Mouse (Mus musculus) bone marrow, adult 2 months (tissue): ENCODE results near the gene Sox6. TPM values are rescaled to one million over a fixed set of nuclear protein-coding genes. Genes with fewer than 3 reads are reported as not detected.

ENCODE experiments used
- H3K27ac ChIP-seq: fragments of 200-500 bp; 2 replicates; pipeline ENCODE4 v1.5.1; 2012; ENCODE audit warnings: low read depth, mild to moderate bottlenecking, control low read depth, inconsistent platforms, low read length; ENCODE audit not compliant: control insufficient read depth, poor library complexity, insufficient read depth
- H3K4me1 ChIP-seq: fragments of 200-500 bp; 2 replicates; pipeline ENCODE4 v1.6.1; 2011; ENCODE audit warnings: low read length; ENCODE audit not compliant: control insufficient read depth, insufficient read depth
- H3K4me3 ChIP-seq: fragments of 200-500 bp; replicated peaks from 2 replicates; pipeline ENCODE3; 2011; ENCODE audit warnings: mild to moderate bottlenecking, low read depth, low read length, control low read depth; ENCODE audit not compliant: control insufficient read depth
- CTCF ChIP-seq: fragments of 200-500 bp; IDR thresholded peaks from 2 replicates; pipeline ENCODE4 v1.5.1; 2011; ENCODE audit warnings: low read length, control low read depth; ENCODE audit not compliant: control insufficient read depth, insufficient read depth
- POLR2A ChIP-seq: fragments of 200-500 bp; IDR thresholded peaks from 2 replicates; pipeline ENCODE4 v1.6.1; 2011; ENCODE audit warnings: low read depth, mild to moderate bottlenecking, control low read depth, low read length, borderline replicate concordance; ENCODE audit not compliant: control insufficient read depth
- WGBS: fragments of 180-500 bp; shearing (Covaris S2); methylation state at CpG from one replicate; pipeline ENCODE4 v1.1.7; 2018; 5-methylcytosine and 5-hydroxymethylcytosine counted together
- polyA plus RNA-seq: library from polyadenylated mRNA; stranded (reverse); fragments of >200 nt; gene quantifications from 2 replicates; pipeline ENCODE4 v1.2.4, GENCODE M21; 2011; ENCODE audit warnings: low replicate concordance; ENCODE audit not compliant: missing spikeins, insufficient read depth, insufficient read length

The Sox6 gene
- polyA plus RNA-seq, 1 experiment, result 33.0 TPM

DNA sequence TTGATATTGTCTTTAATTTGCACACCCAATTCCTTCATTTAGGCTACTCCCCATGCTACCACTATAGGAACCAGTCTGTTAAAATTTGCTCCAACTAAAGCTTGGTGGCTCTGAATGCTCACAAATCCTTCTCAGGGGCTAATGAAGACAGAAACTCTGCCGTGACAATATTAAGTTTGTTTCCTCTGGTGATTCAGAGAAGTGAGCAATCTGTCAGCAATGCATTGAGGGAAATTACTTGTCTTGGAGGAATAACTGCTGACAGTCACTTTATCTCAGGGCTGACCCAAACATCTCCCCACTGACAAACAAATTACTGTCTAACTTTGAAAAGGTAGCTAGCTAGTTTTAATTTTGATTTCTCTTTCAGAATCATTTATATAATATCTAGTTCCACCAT, 463.8 kb downstream of the Sox6 start:
- WGBS, result 61% methylated on average over 1 of the region's 1 CpGs
- Histone ChIP-seq H3K27ac (no peak overlapping the region), H3K4me1 (no peaks in the 10 kb centered on the region), H3K4me3 (no peak overlapping the region)
- TF ChIP-seq CTCF (no peak), POLR2A (no peak)

GRCm38 (mm10) chr7:115568821-115569240, 469.8 kb downstream of the Sox6 start:
- TF ChIP-seq POLR2A (no peak), CTCF (no peak)
- 84% methylated on average over 9 of the region's 9 CpGs for WGBS
- Histone ChIP-seq H3K27ac (no peak overlapping the region), H3K4me3 (no peak overlapping the region), H3K4me1 (no peaks in the 10 kb centered on the region)

DNA sequence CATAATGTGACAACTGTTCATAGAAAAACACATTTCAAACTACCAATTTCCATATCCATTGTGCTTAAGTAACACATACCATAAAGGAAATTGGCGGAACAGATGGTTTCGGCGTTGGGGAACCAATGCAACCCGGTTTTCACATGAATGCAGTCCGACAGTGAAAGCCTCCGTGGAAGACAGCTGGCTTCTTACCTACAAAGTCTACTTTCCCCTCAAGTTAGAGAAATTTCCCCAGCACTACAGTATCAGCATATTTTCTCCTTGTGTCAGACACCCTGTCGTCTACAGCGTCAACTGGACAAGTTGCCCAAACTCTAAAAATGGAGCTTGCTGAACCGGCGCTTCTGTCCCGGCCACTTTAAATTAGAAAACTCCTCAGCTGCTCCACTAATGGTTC, 470.3 kb downstream of the Sox6 start:
- WGBS, result 92% methylated on average over 11 of the region's 11 CpGs
- Histone ChIP-seq H3K27ac (no peak overlapping the region), H3K4me3 (no peak overlapping the region), H3K4me1 (no peaks in the 10 kb centered on the region)
- TF ChIP-seq CTCF (no peak), POLR2A (no peak)

DNA sequence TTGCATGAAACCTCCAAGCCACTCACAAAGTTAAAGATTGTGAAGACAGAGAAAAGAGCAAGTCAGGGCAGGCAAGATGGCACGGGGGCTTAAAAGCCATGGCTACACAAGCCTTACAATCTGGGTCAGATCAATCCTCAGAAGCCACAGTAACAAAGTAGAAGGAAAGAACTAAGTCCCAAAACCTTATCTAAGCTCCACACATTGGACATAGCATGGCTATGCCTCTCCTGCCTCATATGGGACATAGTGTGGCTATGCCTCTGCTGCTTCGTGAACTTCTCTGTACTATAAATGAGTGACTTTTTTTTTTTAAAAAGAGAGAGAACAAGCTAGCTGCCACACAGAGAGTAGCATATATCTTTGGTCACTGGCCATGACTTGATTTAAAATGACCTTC, 471.8 kb downstream of the Sox6 start:
- WGBS, result 59% methylated on average over 2 of the region's 2 CpGs
- no peak overlapping the region for H3K4me3 ChIP-seq
- no peak for TF ChIP-seq CTCF
- TF ChIP-seq POLR2A, result no peak
- H3K27ac ChIP-seq, result no peak overlapping the region
- no peaks in the 10 kb centered on the region for H3K4me1 ChIP-seq

DNA sequence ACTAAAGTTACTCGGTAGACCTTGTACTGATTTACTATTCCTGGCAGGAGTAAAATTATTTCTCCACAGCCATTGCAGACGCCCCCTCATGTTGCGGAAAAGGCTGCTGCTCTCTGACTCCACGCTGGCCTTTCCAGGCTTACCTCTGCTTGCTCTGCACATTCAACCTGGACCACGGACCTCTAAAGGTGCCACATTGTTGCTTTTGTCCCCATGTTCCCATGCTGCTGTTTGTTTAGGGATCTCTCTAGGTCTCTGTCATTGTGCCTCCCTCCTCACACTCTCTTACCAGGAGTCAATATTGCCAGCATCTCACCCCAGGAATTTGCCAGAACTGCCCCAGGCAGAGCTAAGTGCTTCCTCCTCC, 473.6 kb downstream of the Sox6 start:
- Histone ChIP-seq H3K4me1 (no peaks in the 10 kb centered on the region), H3K27ac (no peak overlapping the region), H3K4me3 (no peak overlapping the region)
- TF ChIP-seq POLR2A (no peak), CTCF (no peak)
- WGBS, result 90% methylated on average over 5 of the region's 5 CpGs

DNA sequence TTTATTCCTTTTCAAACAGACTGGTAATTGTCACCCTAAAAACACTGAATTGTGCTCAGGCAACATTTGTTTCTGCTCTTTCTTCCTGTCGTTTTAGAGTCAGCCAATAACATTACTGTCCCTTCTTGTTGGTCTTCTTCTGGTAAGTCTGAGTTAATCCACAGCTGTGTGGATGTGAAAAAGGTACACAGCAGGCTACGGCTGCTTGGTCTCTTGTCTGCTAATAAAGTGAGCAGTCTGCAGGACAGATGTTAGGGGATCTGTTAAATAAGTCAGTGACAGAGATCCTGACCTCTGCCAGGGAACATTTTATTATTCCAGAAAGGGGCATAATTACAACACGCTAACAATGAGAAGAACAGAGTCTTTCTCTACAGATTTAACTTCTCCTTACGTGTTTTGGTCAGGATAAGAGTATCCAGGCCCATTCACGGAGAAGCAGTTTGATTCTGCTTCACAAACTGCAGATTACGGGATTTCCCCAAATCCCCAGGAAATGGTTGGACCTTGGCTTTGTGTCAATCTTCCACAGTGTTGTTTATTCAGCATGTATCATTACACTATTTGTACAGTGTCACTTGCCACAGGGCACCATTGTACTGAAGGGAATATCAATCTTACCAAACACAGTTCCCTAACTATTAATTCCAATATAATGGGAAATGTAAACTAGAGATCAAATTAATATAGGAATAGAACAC, 474.1 kb downstream of the Sox6 start:
- 83% methylated on average over 6 of the region's 6 CpGs for WGBS
- no peak overlapping the region for H3K27ac ChIP-seq
- TF ChIP-seq POLR2A, result no peak
- no peak for TF ChIP-seq CTCF
- H3K4me1 ChIP-seq, result no peaks in the 10 kb centered on the region
- H3K4me3 ChIP-seq, result no peak overlapping the region

DNA sequence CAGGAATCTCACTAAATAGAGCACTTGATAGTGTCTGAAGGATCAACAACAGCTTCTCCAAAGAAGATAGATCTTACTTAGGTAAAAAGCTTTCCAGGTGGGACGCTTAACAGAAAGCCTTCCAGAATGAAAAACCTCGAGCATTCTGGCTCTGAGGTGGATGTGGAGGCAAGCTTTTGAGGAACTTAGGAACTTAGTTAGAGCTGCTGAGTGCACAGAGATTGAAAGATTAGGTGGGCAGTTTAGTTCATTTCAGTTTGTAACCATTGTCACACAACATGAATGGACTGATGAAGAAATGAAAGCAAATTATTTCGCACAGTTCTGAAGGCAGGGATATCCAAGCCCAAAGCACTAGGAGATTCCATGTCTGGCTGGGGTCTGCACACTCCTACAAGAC, 481.9 kb downstream of the Sox6 start:
- Histone ChIP-seq H3K4me3 (no peak overlapping the region), H3K27ac (no peak overlapping the region), H3K4me1 (no peaks in the 10 kb centered on the region)
- WGBS, result 23% methylated on average over 3 of the region's 3 CpGs
- no peak for TF ChIP-seq POLR2A
- no peak for TF ChIP-seq CTCF

DNA sequence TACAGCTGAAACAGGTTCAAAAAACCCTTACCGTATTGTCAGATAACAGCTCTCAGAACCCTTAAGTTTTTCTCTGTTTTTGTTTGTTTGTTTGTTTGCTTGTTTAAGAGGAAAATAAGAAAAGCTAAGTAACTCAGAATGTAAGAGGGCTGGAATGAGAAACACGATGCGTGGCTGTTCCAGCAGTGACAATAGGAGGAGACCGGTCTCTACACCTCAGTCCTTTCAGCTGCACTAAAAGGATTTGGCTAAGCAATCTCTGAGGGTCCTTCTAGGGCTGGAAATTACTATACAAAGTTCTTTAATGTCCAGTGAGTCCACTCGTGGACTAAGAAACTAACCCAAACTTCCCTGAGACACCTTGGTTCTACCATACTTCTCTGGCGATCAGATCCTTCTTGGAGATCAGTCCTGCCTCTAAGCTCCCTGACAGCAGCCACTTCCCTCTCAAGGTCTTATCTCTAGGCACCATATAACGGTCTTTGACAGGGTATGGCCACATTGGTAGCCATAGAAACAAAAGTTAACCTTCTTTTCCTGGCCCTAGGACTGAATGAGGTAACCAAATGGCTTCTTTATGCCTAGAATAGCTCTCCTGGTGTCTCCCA, 488.3 kb downstream of the Sox6 start:
- Histone ChIP-seq H3K27ac (no peak overlapping the region), H3K4me3 (no peak overlapping the region), H3K4me1 (no peaks in the 10 kb centered on the region)
- WGBS, result 28% methylated on average over 7 of the region's 7 CpGs
- TF ChIP-seq CTCF (no peak), POLR2A (no peak)

DNA sequence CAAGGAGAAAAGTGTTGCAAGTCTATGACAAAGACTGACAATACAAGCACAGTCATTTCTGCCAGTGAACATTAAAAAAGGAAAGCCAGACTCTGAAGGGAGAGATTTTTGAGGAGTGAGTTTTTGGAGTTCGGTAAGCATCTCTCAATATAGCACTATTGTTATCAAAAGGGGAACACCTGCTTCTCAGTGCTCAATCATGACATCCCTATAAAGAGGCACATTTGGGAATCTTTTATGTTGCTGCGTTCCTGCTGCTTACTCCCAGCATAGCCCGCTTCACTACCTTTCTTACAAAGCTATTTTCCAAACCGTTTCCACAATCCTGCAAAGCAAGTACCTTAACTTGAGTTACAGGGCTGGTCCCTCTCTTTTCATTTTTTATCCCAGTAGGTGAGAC, 488.9 kb downstream of the Sox6 start:
- WGBS, result 49% methylated on average over 4 of the region's 4 CpGs

More for the DNA sequence above, 488.9 kb downstream of the Sox6 start:
- Histone ChIP-seq H3K4me1 (no peaks in the 10 kb centered on the region), H3K4me3 (no peak overlapping the region), H3K27ac (no peak overlapping the region)
- TF ChIP-seq POLR2A (no peak), CTCF (no peak)
